Mouse (Mus musculus) mouse trophoblast stem cell (cell line): Measurements from ENCODE around the gene Nme8.

Source experiments
- in situ Hi-C, 2 experiments: fragments of 300-500 bp; cut with MseI, MboI; formaldehyde crosslinking; loops; 2 replicates in 1 of 2; 3 replicates in 1 of 2; pipeline ENCODE4 v1.15.1; 2025

Gene Nme8

GRCm38 (mm10) chr13:19643519-19643918 lies 54.1 kb downstream of the Nme8 start:
- in situ Hi-C loops, result loop anchor here (25.0 kb wide), 2 partner anchors 281 to 456 kb away; no protein-coding TSS in a partner anchor

- in situ Hi-C loops, result loop anchor here (25.0 kb wide), 2 partner anchors 278 to 453 kb away; no protein-coding TSS in a partner anchor
Observed at GRCm38 (mm10) chr13:19640203-19640851, 57.3 kb downstream of the Nme8 start.

DNA sequence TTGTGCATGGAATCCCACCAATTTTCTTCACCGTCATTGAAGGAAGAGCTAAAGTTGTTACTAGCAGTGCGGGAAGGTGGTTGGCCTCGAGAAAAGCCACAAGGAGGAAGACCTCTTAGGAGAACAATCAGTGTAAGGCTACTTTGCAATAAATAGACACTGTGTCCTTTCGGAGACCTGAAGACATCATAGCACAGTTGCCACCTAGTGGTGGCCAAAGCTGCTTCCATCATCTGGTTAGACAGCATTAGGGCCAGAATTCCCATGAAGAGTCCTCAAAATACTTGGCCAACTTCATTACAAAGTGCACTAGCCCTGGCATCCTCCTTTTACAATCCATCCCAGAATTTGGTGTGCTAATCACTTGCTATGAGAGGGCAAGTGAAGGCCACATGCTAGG lies 61.5 kb downstream of the Nme8 start:
- in situ Hi-C loops, result loop anchor here (25.0 kb wide), 2 partner anchors 274 to 449 kb away; no protein-coding TSS in a partner anchor

DNA sequence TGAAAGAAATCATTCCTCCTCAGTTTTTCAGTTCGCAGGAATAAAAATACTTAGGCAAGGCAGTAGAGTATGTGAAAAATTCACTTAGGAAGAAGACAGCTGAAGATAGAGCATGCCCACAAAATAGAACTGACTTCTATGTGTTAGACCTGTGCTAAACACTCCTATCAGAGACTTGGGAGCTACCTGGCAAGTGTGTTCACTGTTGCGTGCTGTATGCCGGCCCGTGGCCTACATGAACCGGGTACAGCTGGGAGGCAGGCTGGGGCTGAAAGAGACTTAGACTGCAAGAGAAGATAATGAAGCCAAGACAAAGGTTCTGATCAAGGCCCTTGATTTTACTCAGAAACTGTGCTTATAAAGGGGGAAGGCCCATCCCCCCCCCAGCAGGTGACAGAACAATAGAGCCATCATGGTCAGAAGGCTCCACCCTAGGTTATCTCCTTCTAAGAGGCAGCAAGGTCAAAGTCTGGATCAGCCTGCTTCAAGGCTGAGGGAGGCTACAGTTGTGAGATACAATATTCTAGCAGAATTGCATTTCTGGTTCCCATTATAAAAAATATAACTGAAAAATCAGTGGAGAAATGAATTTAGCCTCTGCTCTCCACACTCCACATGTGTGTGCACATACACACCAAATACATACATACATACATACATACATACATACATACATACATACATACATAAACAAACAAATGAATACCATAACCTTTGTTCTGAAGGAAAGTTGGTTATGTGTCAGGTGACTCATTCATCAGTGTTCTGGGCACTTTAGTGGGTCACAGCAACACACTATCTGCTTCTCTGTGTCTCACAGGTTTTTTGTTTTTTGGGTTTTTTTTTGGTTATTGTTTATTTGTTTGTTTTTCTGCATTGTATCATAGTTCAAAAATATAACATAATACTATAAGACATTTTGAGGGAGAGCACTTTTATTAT lies 66.6 kb downstream of the Nme8 start:
- in situ Hi-C loops, result loop anchor here (25.0 kb wide), 2 partner anchors 269 to 444 kb away; no protein-coding TSS in a partner anchor

DNA sequence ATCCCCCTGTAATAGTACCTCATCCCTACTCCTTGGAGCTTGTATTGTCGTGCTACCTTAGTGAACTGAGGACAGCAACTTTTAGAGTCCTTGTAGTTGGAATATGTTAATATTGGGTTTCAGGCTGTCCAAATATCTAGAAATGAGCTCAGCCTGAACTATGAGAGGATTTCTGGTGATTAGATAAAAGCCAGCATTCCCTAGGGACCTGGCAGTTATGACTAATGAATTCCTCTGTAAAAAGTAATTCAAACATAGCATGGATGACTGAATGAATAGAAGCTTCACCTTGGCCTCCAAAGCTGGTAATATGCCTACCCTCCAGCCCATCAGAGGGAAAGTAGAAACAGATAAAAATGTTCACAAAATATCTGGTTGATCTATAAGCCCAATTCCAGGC lies 71.1 kb downstream of the Nme8 start:
- in situ Hi-C loops, result loop anchor here (25.0 kb wide), 2 partner anchors 264 to 439 kb away; no protein-coding TSS in a partner anchor

- in situ Hi-C loops, result loop anchor here (25.0 kb wide), 2 partner anchors 262 to 437 kb away; no protein-coding TSS in a partner anchor
Observed at GRCm38 (mm10) chr13:19624632-19625320, 72.8 kb downstream of the Nme8 start.

DNA sequence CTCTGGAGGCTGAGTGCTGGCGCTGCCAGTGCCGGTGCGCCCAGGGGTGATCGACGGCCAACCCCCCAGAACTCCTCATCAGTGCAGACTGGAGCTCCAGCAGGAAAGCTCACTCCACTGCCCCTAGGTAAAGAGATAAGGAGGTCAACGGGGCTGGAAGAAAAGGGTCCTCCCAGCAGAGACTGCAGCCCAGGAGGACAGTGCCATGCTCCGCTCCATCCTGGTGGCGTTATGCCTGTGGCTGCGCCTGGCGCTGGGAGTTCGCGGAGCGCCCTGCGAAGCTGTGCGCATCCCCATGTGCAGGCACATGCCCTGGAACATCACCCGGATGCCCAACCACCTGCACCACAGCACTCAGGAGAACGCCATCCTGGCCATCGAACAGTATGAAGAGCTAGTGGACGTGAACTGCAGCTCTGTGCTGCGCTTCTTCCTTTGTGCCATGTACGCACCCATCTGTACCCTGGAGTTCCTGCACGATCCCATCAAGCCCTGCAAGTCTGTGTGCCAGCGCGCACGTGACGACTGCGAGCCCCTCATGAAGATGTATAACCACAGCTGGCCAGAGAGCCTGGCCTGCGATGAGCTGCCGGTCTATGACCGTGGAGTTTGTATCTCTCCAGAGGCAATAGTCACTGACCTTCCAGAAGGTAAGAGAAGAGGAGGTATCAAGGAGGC lies 74.2 kb downstream of the Nme8 start:
- in situ Hi-C loops, result no loop called here

DNA sequence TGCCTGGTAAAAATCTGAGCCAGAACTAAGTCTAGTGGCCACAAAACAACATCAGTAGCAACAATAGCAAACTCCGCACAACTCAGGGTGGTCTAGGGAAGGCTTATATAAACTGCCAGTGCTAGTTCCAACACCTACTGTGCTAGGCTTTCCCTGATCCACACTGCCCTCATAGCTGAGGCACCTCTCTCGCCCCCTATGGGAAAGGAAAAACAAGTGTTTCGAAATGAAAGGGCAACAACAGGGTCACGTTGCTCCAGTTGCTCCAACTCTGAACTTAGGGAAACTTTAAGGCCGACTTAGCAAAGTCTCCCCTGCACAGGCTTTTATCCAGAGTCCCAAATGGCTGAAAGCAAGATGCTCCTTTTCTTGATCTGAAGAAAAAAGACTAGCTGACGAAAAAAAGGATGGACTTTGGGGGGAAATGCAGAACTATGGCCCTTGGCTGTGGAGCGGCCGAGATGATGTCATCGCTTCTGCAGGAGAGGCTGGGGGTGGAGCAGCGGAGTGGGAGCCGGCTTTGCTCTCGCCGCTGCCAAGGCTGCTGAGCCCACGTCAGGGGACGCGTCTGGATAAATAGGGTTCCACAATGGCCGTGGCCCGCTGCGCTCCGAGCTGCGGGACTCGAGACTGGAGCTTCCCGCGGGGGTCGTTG lies 74.9 kb downstream of the Nme8 start, which contains the start of gene Sfrp4:
Gene Sfrp4 (plus strand): TSS at position 532 of the 655 bp plus-strand sequence.
- in situ Hi-C loops, result no loop called here

GRCm38 (mm10) chr13:19619216-19619927 lies 78.2 kb downstream of the Nme8 start, which contains the start of gene Epdr1:
Gene Epdr1 (minus strand): TSS chr13:19619927.
- in situ Hi-C loops, result no loop called here

GRCm38 (mm10) chr13:19618841-19619215 lies 78.8 kb downstream of the Nme8 start:
- in situ Hi-C loops, result no loop called here

DNA sequence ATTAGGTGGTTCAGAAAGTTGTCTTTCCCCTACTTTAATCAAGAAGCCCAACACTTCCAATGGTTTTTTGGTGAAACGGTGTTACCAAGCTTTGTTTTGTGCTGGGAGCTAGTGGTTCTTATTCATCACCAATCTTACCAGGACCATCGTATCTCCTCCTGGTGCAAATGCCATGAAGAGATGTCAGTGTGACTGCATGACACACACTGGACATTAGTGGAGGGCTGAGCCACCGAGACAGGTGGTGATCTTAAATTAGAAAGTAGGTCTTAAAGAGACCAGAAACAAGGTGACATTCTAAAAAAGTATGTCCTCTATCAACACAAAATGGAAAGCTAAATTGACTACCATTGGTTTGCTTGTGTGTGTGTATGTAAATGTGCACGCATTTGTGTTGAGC lies 79.5 kb downstream of the Nme8 start:
- in situ Hi-C loops, result no loop called here

DNA sequence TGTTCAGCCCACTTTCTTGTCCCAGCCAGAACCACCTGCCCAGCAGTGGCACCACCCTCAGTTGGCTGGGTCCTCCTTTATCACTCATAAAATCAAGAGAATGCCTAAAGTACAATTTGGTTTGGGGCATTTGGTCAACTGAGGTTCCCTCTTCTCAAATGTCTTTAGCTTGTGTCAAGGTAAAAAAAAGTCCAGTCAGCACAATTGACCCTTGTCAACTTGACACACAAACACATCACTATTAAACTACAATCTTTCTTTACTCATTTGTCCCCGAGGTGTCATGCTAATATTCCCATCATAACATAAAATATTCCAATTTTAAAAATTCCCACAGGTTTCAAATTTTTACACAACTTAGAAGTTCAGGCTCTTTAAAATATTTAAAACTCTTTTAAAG lies 83.3 kb downstream of the Nme8 start:
- in situ Hi-C loops, result no loop called here

GRCm38 (mm10) chr13:19613426-19613825 lies 84.2 kb downstream of the Nme8 start:
- in situ Hi-C loops, result no loop called here

- in situ Hi-C loops, result no loop called here
Observed at GRCm38 (mm10) chr13:19612963-19613362, 84.6 kb downstream of the Nme8 start.

- in situ Hi-C loops, result no loop called here
Observed at GRCm38 (mm10) chr13:19612348-19612747, 85.2 kb downstream of the Nme8 start.

DNA sequence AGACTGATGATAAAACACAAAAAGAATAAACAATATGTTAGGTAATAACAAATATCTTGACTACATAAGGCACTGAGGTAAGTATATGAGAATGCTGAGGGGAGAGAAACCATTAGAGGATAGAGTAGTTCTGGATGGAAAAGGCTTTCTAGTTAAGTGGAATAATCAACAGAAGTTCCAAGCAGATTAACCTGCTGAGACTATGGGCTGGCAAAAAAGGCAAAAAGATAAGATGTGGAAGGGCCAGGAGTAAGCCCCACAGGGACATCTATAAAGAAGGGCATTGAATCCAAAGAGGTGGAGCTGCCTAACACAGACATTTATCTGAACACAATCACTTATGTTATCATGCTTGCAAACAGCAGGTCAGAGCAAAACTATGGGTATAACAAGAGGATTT lies 89.5 kb downstream of the Nme8 start:
- in situ Hi-C loops, result no loop called here

DNA sequence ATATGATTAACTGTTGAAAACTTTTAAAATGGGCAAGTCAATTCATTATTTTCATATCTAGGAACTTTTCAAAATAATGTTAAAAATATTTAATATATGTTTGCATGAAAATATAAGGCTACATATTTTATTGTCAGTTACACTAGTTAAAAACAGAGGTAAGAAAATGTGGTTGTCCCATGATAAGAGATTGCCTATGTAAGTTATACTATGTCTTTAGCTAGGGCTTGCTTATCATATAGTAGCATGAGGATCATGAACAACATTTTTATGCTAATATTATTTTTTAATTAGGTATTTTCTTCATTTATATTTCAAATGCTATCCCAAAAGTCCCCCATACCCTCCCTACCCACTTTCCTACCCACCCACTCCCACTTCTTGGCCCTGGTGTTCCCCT lies 92.7 kb downstream of the Nme8 start:
- in situ Hi-C loops, result no loop called here

DNA sequence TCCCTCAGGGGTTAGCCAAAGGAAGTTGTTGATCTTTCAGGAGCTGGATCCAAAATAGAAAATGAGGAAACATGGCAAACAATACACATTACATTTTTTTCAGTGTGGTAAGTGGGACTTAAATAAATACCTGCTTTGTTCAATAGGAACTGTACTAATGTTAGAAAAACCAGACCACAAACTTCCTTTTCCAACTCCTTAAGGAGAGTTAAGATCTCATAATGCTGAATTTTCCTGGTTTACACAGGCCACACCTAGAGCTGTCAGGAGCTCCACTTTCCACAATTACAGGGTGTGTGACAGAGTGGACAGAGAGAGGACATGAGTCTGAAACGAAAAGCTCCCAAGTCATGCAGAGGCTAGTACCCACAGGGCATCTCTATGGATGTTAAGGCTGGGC lies 93.9 kb downstream of the Nme8 start:
- in situ Hi-C loops, result no loop called here

DNA sequence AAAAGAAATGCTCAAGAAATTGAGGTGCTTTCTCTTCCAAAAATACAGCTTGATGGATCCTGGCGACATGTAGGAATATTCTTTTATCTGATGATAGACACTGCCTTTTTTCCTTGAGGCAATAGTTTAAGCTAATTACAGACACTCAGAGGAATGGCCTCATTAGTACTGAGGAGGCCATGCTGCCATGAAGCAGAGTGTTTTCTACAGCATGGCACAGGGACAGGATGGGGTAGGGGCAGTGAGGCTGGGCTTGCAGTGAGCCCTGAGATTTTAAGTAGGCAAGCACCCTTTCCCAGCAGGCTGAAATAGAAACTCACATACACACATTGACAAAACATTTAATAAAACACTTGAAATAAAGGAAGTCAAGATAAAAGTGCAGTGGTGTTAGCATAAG lies 95.1 kb downstream of the Nme8 start:
- in situ Hi-C loops, result no loop called here

- in situ Hi-C loops, result no loop called here
Observed at GRCm38 (mm10) chr13:19599242-19599641, 98.4 kb downstream of the Nme8 start.
